Mouse (Mus musculus) T-helper 1 cell (primary cell): ENCODE data around the gene Armc7.
"Not testable (repeated sequence)": the region's sequence is repeated elsewhere in the genome, so short reads cannot be mapped to it uniquely, and the experiment has no call there.

Source experiments
- in situ Hi-C: fragments of 300-600 bp; cut with MboI, MseI; formaldehyde crosslinking; loops from one replicate; pipeline ENCODE4 v1.15.1; 2025; ENCODE audit warnings: high pct_unique_total_duplicates

Armc7 gene

DNA sequence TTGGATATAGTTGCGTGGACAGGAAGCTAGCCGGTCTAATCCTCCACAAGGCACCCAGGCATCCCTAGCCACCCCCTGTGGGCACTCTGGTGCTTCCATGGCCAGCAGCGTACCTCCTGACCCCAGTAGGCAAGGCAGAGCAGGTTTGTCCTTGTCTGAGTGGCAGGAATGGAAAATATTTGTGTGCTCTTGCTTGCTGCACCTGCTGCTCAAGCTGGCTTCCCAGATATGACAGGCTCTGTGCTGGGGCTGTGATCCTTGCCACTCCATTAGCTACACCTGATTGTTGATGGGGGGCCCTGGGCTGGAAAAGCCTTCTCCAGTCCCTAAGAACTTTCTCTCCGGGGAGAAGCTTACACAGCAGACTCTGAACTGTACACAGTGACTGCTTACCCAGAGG, 22.2 kb upstream of the Armc7 start:
- in situ Hi-C loops: no loop called here

DNA sequence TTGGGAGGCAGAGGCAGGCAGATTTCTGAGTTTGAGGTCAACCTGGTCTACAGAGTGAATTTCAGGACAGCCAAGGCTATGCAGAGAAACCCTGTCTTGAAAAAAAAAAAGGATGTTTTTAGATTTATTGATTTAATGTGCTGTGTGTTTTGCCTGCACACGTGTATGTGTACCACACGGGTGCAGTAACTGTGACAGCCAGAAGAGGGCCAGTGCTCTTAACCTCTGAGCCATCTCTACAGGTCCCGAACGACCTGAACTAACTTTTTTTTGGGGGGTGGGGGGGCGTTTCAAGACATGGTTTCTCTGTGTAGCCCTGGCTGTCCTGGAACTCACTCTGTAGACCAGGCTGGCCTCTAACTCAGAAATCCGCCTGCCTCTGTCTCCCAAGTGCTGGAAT, 20.6 kb upstream of the Armc7 start:
- in situ Hi-C loops: not testable (repeated sequence)

DNA sequence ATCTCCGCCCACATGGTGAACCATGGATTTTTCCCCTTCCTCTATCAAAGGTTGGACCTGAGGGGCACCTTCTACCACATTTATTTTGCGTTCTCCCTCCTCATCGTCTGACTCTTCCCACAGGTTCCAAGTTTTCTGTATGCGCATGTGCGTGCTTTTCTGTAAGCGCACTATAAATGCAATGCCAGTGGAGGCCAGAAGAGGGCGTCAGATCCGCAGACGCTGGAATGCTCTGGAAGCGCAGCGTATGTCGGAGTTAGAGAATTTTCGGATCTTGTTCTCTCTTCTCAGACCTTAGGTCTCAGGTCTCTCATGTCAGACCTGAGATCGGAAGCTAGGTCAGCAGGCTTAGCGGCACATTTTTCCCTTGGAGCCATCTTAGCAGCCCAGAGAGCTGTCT, 19.8 kb upstream of the Armc7 start:
- in situ Hi-C loops: no loop called here

DNA sequence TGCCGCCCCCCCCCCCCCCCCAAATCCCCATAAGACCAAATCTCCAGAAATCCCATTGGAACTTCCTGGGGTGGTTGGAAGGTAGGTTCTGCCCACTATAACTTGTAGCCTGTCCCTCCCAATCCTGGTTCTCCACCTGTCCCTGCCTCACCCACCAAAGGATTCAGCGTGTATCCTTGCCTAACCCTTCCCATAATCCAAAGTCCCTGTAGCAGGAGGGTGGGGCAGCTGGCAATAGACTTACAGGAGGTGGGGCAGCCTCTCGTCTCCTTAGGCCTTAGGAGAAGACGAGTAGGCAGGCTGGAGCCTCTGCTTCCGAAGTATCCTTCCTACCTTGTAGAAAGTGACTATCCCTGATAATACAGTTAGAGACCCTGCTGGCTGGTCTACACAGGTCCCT, 19.3 kb upstream of the Armc7 start:
- in situ Hi-C loops: no loop called here

DNA sequence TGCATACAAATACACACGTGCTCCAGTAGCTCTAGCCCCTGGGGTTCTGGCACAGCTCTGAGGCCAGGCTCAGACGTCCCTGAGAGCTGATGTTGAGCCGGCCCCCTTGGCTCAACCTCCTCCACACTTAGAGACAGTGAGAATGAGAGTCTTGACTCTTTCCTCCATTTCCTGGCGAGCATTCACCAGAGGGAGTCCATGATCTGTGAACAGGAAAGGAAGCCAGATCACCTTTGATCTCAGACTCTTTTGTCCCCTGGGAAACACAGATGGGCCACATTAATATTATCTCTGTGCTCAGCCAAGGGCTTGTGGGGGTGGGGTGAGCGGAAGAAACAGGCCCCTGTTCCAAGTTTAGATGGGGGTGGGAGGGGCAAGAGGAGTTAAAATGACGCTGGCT, 18.1 kb upstream of the Armc7 start:
- in situ Hi-C loops: no loop called here

DNA sequence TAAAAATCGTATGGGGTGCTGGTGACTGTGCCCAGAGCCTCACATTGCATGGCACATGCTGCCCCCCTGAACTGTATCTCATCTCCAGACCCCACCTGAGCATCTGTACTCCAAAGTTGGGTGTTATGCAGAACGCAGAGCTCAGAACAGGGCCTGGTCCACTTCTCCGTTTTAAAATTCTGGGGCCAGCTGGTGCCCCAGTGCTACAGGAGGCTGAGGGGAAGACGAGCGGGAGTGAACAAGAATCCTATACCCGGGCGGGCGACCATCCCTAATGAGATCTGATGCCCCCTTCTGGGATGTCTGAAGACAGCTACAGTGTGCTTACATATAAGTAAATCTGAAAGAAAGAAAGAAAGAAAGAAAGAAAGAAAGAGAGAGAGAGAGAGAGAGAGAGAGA, 14.5 kb upstream of the Armc7 start:
- in situ Hi-C loops: no loop called here

DNA sequence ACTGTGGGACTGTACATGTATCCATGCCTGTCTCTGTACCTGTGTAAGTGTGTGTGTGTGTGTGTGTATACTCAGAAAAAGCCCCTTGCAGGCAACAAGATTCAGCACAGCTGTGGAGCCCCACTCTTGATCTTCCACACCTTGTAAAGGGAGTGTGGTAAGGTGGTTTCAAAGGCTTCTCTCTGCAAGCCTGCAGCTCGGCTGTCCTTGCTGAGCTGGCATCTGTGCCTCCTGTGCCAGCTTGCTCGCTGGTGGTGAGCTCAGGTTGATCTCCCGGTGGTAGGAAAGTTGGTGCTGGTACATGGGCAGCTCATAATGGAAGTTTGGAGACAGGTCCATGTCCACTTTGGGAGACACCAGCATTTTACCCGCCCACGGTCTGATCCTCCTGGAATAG, 13.6 kb upstream of the Armc7 start:
- in situ Hi-C loops: no loop called here

DNA sequence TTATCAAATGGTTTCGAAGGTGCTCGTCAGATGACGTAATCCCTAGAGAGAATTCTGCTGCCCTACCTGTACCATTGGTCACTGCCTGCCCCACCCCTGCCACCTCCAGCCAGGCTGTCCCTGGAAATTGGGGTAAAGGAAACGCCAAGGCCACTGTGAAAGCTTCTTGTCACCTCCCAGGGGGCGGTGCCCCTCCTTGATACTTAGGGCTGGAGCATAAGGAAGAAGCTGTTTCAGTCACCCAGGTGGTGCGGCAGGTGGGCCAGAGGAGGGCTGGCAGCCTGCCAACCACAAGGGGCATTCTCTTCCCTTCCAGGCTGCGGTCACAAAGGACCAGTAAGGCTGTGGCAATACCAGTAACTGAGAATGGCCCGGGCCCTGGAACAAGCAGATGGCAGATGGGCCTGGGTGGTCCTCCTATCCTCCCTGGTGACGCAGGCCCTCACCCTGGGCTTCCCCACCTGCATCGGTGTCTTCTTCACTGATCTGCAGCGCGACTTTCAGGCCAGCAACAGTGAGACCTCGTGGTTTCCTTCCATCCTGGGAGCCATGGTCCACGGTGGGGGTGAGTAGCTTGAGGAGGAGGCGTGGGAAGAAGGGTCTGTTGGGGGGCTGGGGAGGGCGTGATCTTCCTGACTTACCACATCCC, 13.1 kb upstream of the Armc7 start, which contains the start of gene Slc16a5:
TSS of gene Slc16a5 (plus strand) at position 232 of the 649 bp plus-strand sequence.
- in situ Hi-C loops: no loop called here

DNA sequence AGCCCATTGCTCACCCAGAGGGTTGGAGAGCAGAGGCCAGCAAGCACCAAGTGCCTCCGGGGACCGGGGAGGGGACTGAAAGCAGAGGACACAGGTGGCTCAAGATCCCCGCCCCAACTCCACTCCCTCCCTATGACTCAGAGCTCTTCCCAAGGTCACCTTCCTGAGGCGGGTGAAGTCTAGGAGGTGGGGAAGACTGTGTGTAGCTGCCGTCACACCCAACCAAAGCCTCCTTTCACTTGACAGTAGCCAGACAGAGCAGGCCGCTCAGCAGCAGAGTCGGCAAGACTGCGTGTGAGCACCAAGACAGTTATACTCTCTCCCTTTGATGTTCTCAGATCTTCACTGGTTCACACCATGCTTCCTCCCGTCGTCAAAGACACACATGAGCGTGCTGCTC, 12.1 kb upstream of the Armc7 start:
- in situ Hi-C loops: no loop called here

DNA sequence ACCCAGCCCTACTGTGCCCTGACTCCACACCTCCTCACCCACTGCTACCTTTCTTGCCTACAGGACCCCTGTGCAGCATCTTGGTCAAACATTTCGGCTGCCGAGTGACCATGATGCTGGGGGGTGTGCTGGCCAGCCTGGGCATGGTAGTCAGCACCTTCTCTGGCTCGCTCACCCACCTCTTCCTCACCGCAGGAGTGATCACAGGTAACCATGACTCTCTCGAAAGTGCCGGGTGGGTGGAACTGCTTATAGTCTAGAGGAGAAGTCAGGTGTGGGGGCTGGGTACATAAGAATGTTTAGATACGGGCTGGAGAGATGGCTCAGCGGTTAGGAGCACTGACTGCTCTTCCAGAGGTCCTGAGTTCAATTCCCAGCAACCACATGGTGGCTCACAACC, 10.6 kb upstream of the Armc7 start:
- in situ Hi-C loops: no loop called here

DNA sequence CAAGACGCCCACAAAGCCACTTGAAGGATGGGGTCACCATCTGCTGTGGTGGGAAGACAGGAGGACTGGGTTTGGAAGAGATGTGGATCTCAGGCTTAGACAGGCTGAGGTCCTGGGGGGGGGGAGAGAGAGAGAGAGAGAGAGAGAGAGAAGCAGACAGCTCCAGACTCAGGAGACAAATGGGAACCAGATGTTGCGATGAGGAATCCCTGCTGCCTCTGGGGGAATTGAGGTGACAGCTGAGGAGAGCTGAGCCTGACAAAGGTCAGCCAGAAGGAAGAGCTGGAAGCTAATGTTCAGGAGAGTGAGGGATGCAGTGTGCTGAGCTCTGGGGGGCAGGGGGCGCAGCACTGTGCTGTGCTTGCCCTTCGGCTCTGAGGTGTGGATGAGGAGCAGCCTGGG, 8.2 kb upstream of the Armc7 start:
- in situ Hi-C loops: no loop called here

DNA sequence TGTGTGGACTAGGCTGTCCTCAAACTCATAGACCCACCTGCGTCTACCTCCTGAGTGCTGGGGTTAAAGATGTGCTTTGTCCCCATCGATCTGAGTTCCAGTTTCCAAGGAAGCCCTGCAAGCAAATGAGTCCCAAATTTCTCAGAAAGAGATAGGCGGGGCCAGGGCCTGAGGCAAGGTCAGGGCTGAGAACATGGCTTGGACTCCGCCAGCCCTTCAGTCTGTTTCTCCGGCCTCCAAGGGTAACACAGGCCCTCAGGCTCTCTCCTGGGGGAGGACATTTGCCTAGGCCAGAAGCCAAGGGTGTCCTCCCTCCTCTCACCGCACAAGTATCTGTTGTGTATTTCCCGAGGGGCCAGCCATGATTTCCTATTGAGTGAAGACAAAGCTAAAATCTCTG, 3.3 kb upstream of the Armc7 start:
- in situ Hi-C loops: loop anchor here (5.0 to 10.0 kb wide), 2 partner anchors 47 to 115 kb away; partner anchors contain the start of gene Kctd2

DNA sequence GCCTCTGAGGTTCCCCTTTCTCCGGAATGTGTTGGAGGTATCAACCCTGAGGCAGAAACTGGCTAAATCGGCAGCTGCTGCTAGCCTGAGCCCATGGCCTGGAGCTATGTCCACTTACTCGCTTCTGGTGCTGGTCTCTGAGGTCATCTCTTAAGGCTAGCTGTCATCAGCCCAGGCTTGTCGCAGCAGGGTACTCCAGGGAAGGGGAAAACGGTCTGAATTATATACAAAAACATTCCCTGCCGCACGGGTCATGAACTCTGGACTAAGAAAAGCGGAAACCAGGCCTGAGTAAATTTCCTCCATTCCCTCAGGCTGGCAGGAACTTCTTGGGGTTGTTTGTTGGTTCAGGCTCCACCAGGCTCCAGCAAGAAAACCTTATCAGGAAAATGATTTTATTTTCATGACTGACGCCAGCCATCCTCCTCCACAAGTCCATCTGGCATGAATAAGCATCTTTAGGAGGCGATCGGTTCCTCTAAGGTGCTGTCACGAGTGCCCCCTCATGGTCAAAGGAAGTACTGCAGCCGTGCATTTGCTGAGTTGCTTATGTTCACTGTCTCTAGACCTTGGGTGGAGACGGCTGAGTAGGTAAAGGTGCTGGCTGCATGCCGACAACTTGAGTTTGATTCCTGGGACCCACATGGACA, 1.7 kb upstream of the Armc7 start:
- in situ Hi-C loops: loop anchor here (5.0 to 10.0 kb wide), 2 partner anchors 49 to 116 kb away; partner anchors contain the start of gene Kctd2

DNA sequence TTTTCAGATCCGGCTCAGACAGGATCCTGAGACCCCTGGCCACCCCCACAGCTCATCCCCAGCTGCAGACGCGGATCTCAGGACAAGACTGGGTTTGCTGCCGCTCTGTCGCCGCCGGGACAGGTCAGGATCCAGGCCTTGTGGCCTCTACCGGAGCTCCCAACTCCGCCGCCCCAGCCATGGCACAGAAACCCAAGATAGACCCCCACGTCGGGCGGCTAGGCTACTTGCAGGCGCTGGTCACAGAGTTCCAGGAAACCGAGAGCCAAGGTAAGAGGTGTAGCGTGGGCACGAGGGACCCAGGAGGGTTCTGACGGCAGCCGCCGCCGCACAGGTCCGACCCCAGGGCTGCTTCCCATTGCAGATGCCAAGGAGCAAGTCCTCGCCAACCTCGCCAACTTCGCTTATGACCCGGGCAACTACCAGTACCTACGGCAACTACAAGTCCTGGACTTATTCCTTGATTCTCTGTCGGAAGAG, 331 bp downstream of the Armc7 start:
- in situ Hi-C loops: loop anchor here (10.0 kb wide), 1 partner anchor 51 kb away; the partner anchor contains the start of gene Kctd2

DNA sequence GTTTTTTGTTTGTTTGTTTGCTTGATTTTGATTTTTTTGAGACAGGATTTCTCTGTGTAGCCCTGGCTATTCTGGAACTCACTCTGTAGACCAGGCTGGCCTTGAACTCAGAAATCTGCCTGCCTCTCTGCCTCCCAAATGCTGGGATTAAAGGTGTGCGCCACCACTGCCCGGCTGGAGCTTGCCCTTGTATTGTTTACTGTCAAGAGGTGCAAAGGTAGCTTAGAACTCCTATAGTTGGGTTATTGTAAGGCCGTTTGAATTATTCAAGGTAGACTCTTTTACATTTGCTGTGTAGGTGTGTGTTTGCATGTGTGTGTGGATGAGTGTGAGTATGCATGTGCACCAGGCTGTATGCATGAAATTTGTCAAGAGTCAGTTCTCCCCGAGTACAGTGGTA, 1.2 kb downstream of the Armc7 start:
- in situ Hi-C loops: loop anchor here (10.0 kb wide), 1 partner anchor 52 kb away; the partner anchor contains the start of gene Kctd2

DNA sequence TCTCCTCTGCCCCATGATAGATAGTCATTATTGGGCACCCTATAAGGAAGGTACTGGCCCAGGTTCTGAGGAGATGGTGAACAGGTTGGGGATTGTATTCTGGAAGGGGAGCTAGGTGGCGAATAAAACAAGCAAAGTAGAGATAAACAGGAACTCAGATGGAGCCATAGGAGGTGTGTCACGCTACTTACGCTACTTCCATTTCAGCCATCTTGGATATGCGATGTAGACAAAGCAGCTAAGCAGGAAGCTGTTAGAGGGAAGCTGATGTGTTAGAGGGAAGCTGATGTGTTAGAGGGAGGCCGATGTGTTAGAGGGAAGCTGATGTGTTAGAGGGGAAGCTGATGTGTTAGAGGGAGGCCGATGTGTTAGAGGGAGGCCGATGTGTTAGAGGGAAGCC, 1.9 kb downstream of the Armc7 start:
- in situ Hi-C loops: loop anchor here (10.0 kb wide), 1 partner anchor 53 kb away; the partner anchor contains the start of gene Kctd2

DNA sequence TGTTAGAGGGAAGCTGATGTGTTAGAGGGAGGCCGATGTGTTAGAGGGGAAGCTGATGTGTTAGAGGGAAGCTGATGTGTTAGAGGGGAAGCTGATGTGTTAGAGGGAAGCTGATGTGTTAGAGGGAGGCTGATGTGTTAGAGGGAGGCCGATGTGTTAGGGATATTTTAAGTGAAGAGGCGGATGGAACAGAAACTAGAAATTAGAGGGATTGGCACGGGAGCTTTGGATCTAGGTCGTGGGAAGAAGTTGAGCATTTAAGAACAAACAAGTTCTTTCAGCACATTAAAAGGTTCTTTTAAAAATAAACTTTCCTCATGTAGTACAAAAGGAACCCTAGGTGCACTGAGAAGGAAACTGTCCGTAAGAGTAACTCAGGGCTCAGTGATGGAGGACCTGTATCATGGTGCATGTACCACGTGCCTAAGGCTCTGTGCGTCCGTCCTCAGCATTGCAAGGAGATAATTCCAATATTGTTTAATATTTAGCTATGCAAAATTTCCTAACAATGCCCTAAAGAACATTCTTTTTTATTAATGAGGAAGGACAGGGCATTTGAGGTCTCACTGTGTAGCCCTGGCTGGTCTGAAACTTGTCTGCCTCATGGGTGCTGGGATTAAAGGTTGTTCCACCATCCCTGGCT, 3.0 kb downstream of the Armc7 start:
- in situ Hi-C loops: loop anchor here (10.0 kb wide), 1 partner anchor 54 kb away; the partner anchor contains the start of gene Kctd2

DNA sequence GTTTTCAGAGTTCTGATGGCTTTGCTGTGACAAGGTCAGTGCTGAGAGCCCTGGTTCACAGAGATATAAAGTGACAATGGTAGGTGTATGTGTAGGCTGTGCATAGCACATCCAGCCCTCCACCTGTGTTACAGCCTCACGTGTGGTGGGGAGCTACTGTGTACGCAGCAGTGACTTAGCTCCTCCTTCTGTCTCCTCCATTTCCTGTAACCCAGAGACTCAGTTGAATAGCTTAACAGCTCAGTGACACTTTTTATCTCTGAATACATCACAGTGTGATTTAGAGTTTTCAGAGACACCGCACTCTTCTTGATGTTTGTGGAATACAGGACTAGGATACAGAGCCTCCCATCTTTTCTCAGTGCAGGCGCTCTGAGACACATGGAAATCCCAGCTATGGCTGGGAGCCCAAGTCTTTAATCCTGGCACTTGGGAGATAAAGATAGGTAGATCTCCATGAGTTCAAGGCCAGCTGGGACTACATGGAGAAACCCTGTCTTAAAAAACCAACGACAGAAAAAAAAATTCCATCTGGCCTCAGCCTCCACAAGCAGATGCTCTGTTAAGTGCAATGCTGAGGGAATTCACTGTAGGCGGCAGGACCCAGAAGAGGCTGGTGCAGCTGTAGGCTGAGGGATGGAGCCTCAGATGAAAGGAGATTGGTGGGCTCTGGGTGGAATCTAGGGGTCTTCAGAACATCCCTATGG, 6.2 kb downstream of the Armc7 start:
- in situ Hi-C loops: no loop called here

DNA sequence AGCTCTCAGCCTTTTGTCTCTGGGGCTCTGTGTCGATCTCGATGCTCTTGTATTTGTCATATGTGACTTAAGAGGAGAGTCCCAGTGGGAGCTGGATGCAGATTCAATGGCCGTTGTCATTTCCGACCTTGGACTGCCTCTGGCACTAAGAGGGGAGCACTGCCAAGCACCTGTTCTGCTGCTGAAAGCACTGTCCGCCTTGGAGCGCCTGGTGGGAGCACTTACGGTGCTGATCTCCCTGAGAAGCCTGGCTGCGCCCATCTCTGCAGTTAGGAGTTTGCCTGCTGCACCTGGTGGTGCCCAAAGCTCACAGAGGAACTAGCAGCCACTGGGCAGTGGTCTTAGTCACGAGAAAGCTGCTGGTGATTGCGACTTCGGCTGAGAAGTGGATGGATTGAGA, 7.8 kb downstream of the Armc7 start:
- in situ Hi-C loops: no loop called here

DNA sequence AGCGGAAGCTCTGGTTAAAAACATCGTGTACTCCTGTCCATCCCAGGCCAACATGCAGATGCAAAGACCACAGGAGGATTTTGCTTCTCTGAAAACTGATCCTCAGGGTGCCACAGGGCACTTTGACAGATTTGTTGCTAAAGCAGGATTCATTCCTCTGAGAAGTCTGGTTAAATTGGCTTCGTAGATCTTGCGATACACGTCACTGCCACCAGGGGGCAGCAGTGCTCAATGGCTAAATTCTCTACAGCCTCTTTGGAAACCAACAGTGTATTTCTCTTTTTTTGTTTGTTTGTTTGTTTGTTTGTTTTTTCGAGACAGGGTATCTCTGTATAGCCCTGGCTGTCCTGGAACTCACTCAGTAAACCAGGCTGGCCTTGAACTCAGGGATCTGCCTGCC, 8.3 kb downstream of the Armc7 start:
- in situ Hi-C loops: no loop called here

DNA sequence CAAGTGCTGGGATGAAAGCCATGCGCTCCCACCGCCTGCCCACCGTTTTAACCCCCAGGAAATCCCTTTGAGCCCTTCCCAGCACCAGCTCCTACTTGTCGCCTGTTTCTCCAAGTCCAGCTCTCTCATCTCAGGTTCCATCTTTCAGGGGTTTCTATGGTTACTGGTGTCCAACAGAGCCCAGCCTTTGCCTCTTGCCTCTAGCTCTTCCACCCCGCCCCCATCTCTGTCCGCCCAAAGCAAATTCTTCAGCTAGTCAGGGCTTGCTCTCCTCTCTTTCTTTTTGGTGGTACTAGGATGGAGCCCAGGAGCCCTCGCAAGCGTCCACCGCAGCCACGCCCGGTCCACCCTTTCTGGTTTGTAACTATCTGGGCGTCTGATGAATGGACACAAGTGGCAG, 9.7 kb downstream of the Armc7 start:
- in situ Hi-C loops: no loop called here

DNA sequence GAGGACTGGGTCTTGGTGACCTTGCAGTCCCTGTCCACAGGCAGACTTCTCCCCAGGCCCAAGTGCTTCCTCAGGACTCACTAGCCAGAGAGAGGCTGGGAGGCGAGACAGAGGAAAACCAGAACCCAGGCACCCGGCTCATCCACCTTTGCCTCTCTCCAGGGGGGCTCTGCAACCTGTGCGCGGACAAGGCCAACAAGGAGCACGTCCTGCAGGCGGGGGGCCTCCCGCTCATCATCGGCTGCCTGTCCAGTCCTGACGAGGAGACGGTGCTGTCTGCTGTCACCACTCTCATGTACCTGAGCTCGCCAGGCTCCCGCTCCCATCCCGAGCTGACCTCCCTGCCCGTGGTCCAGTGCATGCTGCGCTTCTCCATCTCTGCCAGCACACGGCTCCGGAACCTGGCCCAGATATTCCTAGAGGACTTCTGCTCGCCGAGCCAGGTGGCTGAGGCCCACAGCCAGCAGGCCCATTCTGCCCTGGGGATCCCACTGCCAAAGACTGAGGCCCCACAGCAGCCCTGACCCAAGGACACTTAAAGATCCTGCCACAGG, 13.2 kb downstream of the Armc7 start:
- in situ Hi-C loops: no loop called here
